11 mouse cellular contexts compared by ENCODE assay signal in the genomic region with DNA sequence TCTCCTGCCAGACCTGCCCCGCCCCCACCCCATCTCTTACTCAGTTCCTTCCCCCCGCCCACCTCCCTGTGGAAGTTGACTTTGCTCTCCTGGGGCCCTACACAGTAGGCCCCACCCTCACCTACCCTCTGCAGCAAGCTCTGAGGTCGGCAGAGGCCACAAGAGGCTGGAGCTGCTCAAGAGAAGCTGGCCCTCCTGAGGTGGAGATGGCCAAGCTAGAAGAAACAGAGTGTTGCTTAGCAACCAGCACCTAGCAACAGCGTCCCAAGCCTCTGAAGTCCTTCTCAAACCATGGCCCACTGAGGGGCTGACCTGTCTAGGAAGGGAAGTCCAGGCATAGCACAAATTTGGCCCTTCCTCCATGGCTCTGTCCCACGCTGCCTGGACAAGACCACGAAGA. TPM values are rescaled to one million over a fixed set of nuclear protein-coding genes. Genes with fewer than 3 reads are reported as not detected.
A peak's percentile ranks its signal among the peaks of the same experiment; 100 is the strongest.
DNase-seq lines count a peak whose midpoint lies in the region; ATAC-seq lines count a peak whose summit lies in the region.
"Had no signal": no experiment of that assay in that cellular context is flagged by ENCODE, and none has a peak within 500 bp of the region (broad histone marks: within the 10 kb centered on the region; RNA-seq: fewer than 3 reads in every experiment).

A gene (minus strand): TSS at position 226 of the 400 bp plus-strand sequence.

- H3K4me1 ChIP-seq in intestine, embryonic 14.5 days (replicated peaks; ENCODE audit: control insufficient read depth, insufficient read depth, low read length): no peaks in the 10 kb centered on the region
- H3K4me1 ChIP-seq in midbrain, embryonic 16.5 days (ENCODE audit: control insufficient read depth, insufficient read depth, low read length): peaks cover 10% of the 10 kb centered on the region

- H3K9me3 ChIP-seq in intestine, embryonic 14.5 days (ENCODE audit: control insufficient read depth, low read length): no peaks in the 10 kb centered on the region
- H3K9me3 ChIP-seq in midbrain, embryonic 16.5 days (replicated peaks; ENCODE audit: control insufficient read depth, low read length, poor library complexity, severe bottlenecking): no peaks in the 10 kb centered on the region
- H3K9me3 ChIP-seq: heart, embryonic 13.5 days had no signal

- WGBS in intestine, embryonic 14.5 days: 28% methylated on average over 6 of the region's 6 CpGs
- WGBS in midbrain, embryonic 16.5 days: 18% methylated on average over 6 of the region's 6 CpGs

- ATAC-seq in intestine, embryonic 14.5 days (replicated peaks; ENCODE audit: low FRiP score, low TSS enrichment, low read depth): 0 out of 2 replicates have a peak, but pooled peaks have one; percentile 13
- peak; percentile 73 for ATAC-seq in midbrain, embryonic 16.5 days
- no peak for ATAC-seq in erythroblast, adult 5-6 weeks (replicated peaks; ENCODE audit: low FRiP score, poor library complexity, severe bottlenecking)

- H3K27me3 ChIP-seq in intestine, embryonic 14.5 days (replicated peaks; ENCODE audit: control insufficient read depth, insufficient read depth, low read length): peaks cover 6% of the 10 kb centered on the region
- H3K27me3 ChIP-seq in midbrain, embryonic 16.5 days (ENCODE audit: control insufficient read depth, insufficient read depth, low read depth, low read length): no peaks in the 10 kb centered on the region

- H3K36me3 ChIP-seq in intestine, embryonic 14.5 days (ENCODE audit: control insufficient read depth, insufficient read depth, low read length): no peaks in the 10 kb centered on the region
- no peaks in the 10 kb centered on the region for H3K36me3 ChIP-seq in midbrain, embryonic 16.5 days (ENCODE audit: control insufficient read depth, insufficient read depth, low read length)
- H3K36me3 ChIP-seq: heart, embryonic 13.5 days had no signal

- H3K9ac ChIP-seq in intestine, embryonic 14.5 days (ENCODE audit: low read length): no peak within 1 kb of the TSS
- H3K9ac ChIP-seq in midbrain, embryonic 16.5 days (ENCODE audit: low read depth, low read length): no peak within 1 kb of the TSS
- H3K9ac ChIP-seq: heart, embryonic 13.5 days had no signal

- no peak within 1 kb of the TSS for H3K4me3 ChIP-seq in intestine, embryonic 14.5 days (ENCODE audit: low read depth, low read length)
- no peak within 1 kb of the TSS for H3K4me3 ChIP-seq in midbrain, embryonic 16.5 days (ENCODE audit: low read depth, low read length)
- H3K4me3 ChIP-seq: heart, embryonic 13.5 days had no signal

- H3K4me2 ChIP-seq in intestine, embryonic 14.5 days (ENCODE audit: low read length): no peak within 1 kb of the TSS
- peak within 1 kb of the TSS; percentile 19 for H3K4me2 ChIP-seq in midbrain, embryonic 16.5 days (ENCODE audit: low read length)
- H3K4me2 ChIP-seq: heart, embryonic 13.5 days had no signal

- peak; percentile 61 for DNase-seq in R1 (ENCODE audit: low read depth, low spot score)
- DNase-seq in embryo, embryonic 11.5 days (ENCODE audit: low read depth, low spot score): peak; percentile 36
- DNase-seq in intestine, embryonic 14.5 days (ENCODE audit: low spot score): no peak
- no peak for DNase-seq in thymus, postnatal 10 days (ENCODE audit: low spot score in 2 of 2)
- no peak for DNase-seq in spleen, postnatal 36 days (ENCODE audit: low spot score in 2 of 2)
- DNase-seq: cerebellum, postnatal 36 days; layer of hippocampus, postnatal 36 days; spleen, adult 18-20 months had no signal

- H3K27ac ChIP-seq in intestine, embryonic 14.5 days (ENCODE audit: low read depth): no peak within 1 kb of the TSS
- H3K27ac ChIP-seq in midbrain, embryonic 16.5 days (ENCODE audit: low read length): peak within 1 kb of the TSS; percentile 24; the same call in 1 of the 2 replicates
- H3K27ac ChIP-seq: heart, embryonic 13.5 days had no signal

RNA-seq across cellular contexts. Expression of the gene that starts here (rescaled TPM):
- 0.14 TPM in 1 of 2 replicates, not detected in the other for polyA plus RNA-seq in intestine, embryonic 14.5 days (2014; fragmentation: Nextera tagmentation; extraction: Ambion mirVana)
- 3.6 and 5.9 TPM in 2 replicates for polyA plus RNA-seq in midbrain, embryonic 16.5 days (2015; fragmentation: Nextera tagmentation; extraction: Ambion mirVana)
- not detected in 2 replicates for total RNA-seq in erythroblast, adult 5-6 weeks (2015; ENCODE audit: low replicate concordance)
- total RNA-seq in erythroblast, adult 5-6 weeks (2017; ENCODE audit: low replicate concordance): 0.94 TPM in 1 of 2 replicates, not detected in the other

Comparison
In these comparisons a context has a peak if more than half of its experiments do, and no peak if none do; other contexts are left out.
1. Peak in ATAC-seq in intestine, embryonic 14.5 days; RNA of the gene not detected or under 1 TPM.
2. DNase-seq: peak in R1 (single experiment) and embryo, embryonic 11.5 days (single experiment); none in intestine, embryonic 14.5 days (single experiment), thymus, postnatal 10 days (0 of 2) and spleen, postnatal 36 days (0 of 2).